Mouse (Mus musculus): ENCODE results near the gene Arsg.

GRCm38 (mm10) chr11:109545265-109545664 is 72.1 kb downstream of the Arsg start:
- no peak for TF ChIP-seq CTCF (IDR thresholded peaks at IDR 0.05; ENCODE audit: low read depth, low read length)
- TF ChIP-seq EP300 (IDR thresholded peaks at IDR 0.05; ENCODE audit: insufficient read depth, low read depth, low read length): no peak

All from ES-Bruce4 (cell line).